Mouse (Mus musculus): ENCODE measurements around the gene Zfp119b. TPM values are rescaled to one million over a fixed set of nuclear protein-coding genes. Genes with fewer than 3 reads are reported as not detected.
A peak's percentile ranks its signal among the peaks of the same experiment; 100 is the strongest.

Zfp119b gene
- polyA plus RNA-seq, 1 experiment, result 0.82 TPM

DNA sequence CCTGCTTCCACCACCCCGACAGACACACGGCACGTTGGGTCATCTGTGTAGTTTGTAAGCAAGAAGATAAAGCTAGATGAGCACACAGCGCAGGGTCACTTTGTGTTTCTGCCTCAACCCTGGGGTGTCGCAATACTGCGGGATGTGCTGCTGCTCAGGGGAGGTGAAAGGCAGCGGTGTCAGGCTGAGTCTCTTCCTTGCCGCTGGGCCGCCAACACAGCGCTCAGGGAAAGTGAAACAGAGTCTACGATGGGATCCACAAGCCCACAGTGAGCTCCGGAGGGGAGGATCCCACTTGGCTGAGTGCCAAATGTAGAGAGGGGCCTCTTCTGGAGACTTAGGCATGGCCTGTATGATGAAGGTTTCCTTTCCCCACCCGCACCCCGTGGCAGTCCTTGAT is 13.9 kb upstream of the Zfp119b start:
- peaks cover 10% of the 10 kb centered on the region for H3K36me3 ChIP-seq (ENCODE audit: control insufficient read depth, insufficient read depth)
- no peak for TF ChIP-seq MAX (IDR thresholded peaks at IDR 0.05; ENCODE audit: low read depth)
- no peak for TF ChIP-seq MYOG (IDR thresholded peaks at IDR 0.05; ENCODE audit: control insufficient read depth in 1 of 3, insufficient read depth in 1 of 3, insufficient read length in 2 of 3, low read depth in 2 of 3)
- no peak for TF ChIP-seq POLR2A (IDR thresholded peaks at IDR 0.05; ENCODE audit: insufficient read length, low read depth)

DNA sequence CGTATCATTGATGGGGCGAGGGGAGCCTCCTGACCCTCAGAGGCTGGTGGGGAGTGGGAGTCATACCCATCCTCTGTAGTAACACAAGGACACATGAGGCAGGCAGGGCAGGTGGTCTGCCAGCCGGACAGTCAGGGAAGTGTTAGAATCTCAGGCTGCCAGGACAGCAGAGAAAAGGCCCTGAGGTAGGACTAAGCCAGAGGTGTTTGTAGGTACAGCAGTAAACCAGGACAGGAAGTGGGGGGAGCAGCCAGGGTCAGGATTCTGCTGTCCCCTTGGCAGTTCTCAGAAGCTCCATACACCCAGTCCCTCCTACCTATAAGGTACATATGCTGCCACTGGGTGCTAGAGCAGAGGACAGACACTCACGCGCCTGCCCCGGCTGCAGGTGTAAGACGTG is 12.3 kb upstream of the Zfp119b start:
- H3ac ChIP-seq (ENCODE audit: control insufficient read depth, insufficient read length), result no peak overlapping the region

More for the DNA sequence above, 13.9 kb upstream of the Zfp119b start:
- Histone ChIP-seq H3ac (ENCODE audit: control insufficient read depth, insufficient read length) (no peak overlapping the region), H3K27me3 (ENCODE audit: control insufficient read depth, insufficient read depth, insufficient read length) (no peaks in the 10 kb centered on the region), H3K79me2 (ENCODE audit: control insufficient read depth, insufficient read depth) (peaks cover 7% of the 10 kb centered on the region), H3K4me2 (ENCODE audit: low read depth) (no peak overlapping the region), H3K4me3 (no peak overlapping the region)

DNA sequence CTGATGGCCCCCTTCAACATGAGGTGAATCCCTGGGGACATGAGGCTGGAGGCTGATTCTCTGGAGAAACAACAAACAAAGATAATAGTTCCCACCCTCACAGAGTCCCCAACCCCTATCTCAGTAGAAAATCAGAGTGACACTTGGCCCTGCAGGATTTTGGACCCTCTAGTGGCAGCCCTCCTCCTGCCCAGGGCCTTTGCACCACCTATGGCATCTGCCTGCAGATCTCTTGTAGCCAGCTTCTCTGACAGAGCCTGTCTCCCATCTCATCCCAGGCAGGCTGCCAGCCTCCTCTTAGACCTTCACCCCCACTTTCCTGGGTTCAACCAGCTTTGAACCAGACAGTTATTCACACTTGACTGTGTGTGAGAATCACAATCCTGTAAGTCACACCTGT is 11.5 kb upstream of the Zfp119b start:
- Histone ChIP-seq H3K36me3 (ENCODE audit: control insufficient read depth, insufficient read depth) (peaks cover 5% of the 10 kb centered on the region), H3K4me2 (ENCODE audit: low read depth) (no peak overlapping the region), H3K4me3 (no peak overlapping the region), H3K27me3 (ENCODE audit: control insufficient read depth, insufficient read depth, insufficient read length) (no peaks in the 10 kb centered on the region), H3K79me2 (ENCODE audit: control insufficient read depth, insufficient read depth) (peaks cover 7% of the 10 kb centered on the region), H3ac (ENCODE audit: control insufficient read depth, insufficient read length) (no peak overlapping the region)
- TF ChIP-seq POLR2AphosphoS2 (IDR thresholded peaks at IDR 0.05; ENCODE audit: insufficient read length, low read depth), result no peak
- no peak for TF ChIP-seq MYOD1 (IDR thresholded peaks at IDR 0.05; ENCODE audit: control insufficient read depth in 1 of 3, insufficient read length in 2 of 3, low read depth in 2 of 3)
- TF ChIP-seq E2F4 (IDR thresholded peaks at IDR 0.05; ENCODE audit: insufficient read depth), result no peak

More for the DNA sequence above, 12.3 kb upstream of the Zfp119b start:
- Histone ChIP-seq H3K79me2 (ENCODE audit: control insufficient read depth, insufficient read depth) (peaks cover 7% of the 10 kb centered on the region), H3K36me3 (ENCODE audit: control insufficient read depth, insufficient read depth) (peaks cover 5% of the 10 kb centered on the region), H3K4me3 (no peak overlapping the region), H3K27me3 (ENCODE audit: control insufficient read depth, insufficient read depth, insufficient read length) (no peaks in the 10 kb centered on the region), H3K4me2 (ENCODE audit: low read depth) (no peak overlapping the region)
- TF ChIP-seq TCF12 (IDR thresholded peaks at IDR 0.05; ENCODE audit: insufficient read depth, poor library complexity, severe bottlenecking) (no peak), MAX (IDR thresholded peaks at IDR 0.05; ENCODE audit: low read depth) (no peak), REST (IDR thresholded peaks at IDR 0.05; ENCODE audit: insufficient read depth, insufficient read length) (no peak)

DNA sequence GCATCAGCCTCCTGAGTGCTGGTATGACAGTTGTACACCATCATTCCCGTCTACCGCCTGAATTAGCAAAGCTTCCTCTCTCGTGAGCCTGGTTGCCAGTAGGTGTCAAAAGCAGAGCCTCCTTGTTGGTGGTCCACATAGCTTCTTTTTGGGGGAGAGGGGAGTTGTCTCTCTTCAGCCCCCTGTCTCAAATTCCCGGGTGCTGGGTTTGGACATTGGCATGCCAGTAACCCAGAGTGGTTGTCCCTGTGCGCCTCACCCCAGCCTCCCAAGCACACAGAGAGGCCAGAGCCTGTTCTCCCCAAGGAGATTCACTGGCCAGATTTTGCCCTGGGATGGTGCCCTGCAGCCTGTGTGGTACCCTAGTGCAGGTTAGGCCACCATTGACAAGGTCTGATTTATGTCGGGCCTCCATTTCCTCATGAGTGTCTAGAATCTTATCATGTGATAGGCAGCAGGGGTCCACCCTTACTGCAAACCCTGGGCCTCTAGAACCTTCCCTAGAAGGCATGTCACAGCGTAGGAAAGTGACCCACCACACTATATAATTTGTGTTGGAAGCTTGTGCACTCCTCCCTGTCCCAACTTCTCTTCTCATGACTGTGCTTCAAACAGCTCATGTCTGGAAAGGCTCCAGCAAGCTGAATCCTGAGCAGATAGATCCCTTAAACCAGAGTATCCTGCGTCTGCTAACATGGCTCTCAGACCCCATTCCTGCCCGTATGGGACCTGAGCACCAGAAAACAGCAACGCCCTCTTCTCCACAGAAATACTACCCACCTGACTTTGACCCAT is 10.8 kb upstream of the Zfp119b start:
- Histone ChIP-seq H3K4me3 (peak overlapping the region; percentile 43), H3K36me3 (ENCODE audit: control insufficient read depth, insufficient read depth) (peaks cover 5% of the 10 kb centered on the region), H3K4me2 (ENCODE audit: low read depth) (peak overlapping the region; percentile 94), H3K79me2 (ENCODE audit: control insufficient read depth, insufficient read depth) (peaks cover 7% of the 10 kb centered on the region), H3ac (ENCODE audit: control insufficient read depth, insufficient read length) (peak overlapping the region; percentile 65), H3K27me3 (ENCODE audit: control insufficient read depth, insufficient read depth, insufficient read length) (no peaks in the 10 kb centered on the region)
- TF ChIP-seq USF1 (IDR thresholded peaks at IDR 0.05; ENCODE audit: low read depth) (no peak), POLR2AphosphoS2 (IDR thresholded peaks at IDR 0.05; ENCODE audit: insufficient read length, low read depth) (no peak), TCF3 (IDR thresholded peaks at IDR 0.05; ENCODE audit: insufficient read length, low read depth) (no peak), SRF (IDR thresholded peaks at IDR 0.05; ENCODE audit: control insufficient read depth, insufficient read length, low read depth) (no peak), MYOD1 (IDR thresholded peaks at IDR 0.05; ENCODE audit: control insufficient read depth in 1 of 3, insufficient read length in 2 of 3, low read depth in 2 of 3) (no peak), CEBPB (IDR thresholded peaks at IDR 0.05; ENCODE audit: insufficient read depth, poor library complexity, severe bottlenecking) (no peak), REST (IDR thresholded peaks at IDR 0.05; ENCODE audit: insufficient read depth, insufficient read length) (no peak), POLR2A (IDR thresholded peaks at IDR 0.05; ENCODE audit: insufficient read length, low read depth) (no peak), MYOG (IDR thresholded peaks at IDR 0.05; ENCODE audit: control insufficient read depth in 1 of 3, insufficient read depth in 1 of 3, insufficient read length in 2 of 3, low read depth in 2 of 3) (no peak), E2F4 (IDR thresholded peaks at IDR 0.05; ENCODE audit: insufficient read depth) (no peak), TCF12 (IDR thresholded peaks at IDR 0.05; ENCODE audit: insufficient read depth, poor library complexity, severe bottlenecking) (no peak), MAX (IDR thresholded peaks at IDR 0.05; ENCODE audit: low read depth) (no peak)

DNA sequence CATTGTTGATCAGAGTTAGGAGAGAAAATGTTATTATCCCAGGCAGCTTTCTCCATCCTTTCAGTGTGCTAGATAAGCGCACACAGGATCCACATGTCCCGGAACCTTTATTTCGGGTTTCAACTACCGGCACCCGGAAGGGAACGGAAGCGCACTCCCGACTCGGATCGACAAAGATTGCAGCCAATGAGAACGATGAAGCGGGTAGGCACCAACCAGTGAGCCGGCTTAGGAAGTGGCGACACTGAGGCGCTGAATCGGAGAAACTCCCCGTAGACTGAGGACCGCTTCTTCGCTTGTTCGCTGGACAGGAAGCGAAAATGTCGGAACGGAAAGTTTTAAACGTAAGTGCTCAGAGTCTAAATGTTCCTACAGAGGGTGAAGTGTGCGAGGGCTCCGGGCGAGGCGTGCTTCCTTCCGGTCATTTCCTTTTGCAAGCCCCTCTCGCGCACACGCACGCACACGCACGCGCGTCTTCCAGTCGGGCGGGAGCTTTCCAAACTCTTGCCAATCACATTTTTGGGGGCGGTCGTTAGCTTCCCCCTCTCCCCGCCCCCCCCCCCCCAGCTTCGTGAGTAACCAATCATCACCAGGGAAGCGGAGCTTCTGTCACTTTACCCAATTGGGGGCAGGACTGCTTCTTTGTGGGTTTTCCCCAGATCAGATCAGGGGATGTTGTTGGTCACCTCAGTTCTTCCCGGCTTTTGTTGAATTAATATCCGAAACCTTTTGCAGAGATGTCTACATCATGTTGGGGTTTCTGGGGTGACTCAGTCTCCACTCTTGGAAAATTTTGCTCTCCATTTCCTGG is 9.8 kb upstream of the Zfp119b start, which contains the start of gene Yju2:
Yju2 (plus strand) TSS at position 182 of the 811 bp plus-strand sequence.
- peaks cover 5% of the 10 kb centered on the region for H3K36me3 ChIP-seq (ENCODE audit: control insufficient read depth, insufficient read depth)
- H3K4me3 ChIP-seq, result peak within 1 kb of the TSS; percentile 43
- peaks cover 7% of the 10 kb centered on the region for H3K79me2 ChIP-seq (ENCODE audit: control insufficient read depth, insufficient read depth)
- peak within 1 kb of the TSS; percentile 65 for H3ac ChIP-seq (ENCODE audit: control insufficient read depth, insufficient read length)
- peak within 1 kb of the TSS; percentile 94 for H3K4me2 ChIP-seq (ENCODE audit: low read depth)
- TF ChIP-seq POLR2A (IDR thresholded peaks at IDR 0.05; ENCODE audit: insufficient read length, low read depth), result peak; percentile 66
- TF ChIP-seq USF1 (IDR thresholded peaks at IDR 0.05; ENCODE audit: low read depth), result no peak
- peak; percentile 63 for TF ChIP-seq MAX (IDR thresholded peaks at IDR 0.05; ENCODE audit: low read depth)
- TF ChIP-seq MYOD1 (IDR thresholded peaks at IDR 0.05; ENCODE audit: control insufficient read depth in 1 of 3, insufficient read length in 2 of 3, low read depth in 2 of 3), result no peak
- peak; percentile 65 for TF ChIP-seq SRF (IDR thresholded peaks at IDR 0.05; ENCODE audit: control insufficient read depth, insufficient read length, low read depth)
- peak; percentile 74 for TF ChIP-seq POLR2AphosphoS2 (IDR thresholded peaks at IDR 0.05; ENCODE audit: insufficient read length, low read depth)
- no peak for TF ChIP-seq REST (IDR thresholded peaks at IDR 0.05; ENCODE audit: insufficient read depth, insufficient read length)
- H3K27me3 ChIP-seq (ENCODE audit: control insufficient read depth, insufficient read depth, insufficient read length), result peaks cover 3% of the 10 kb centered on the region
